Mouse (Mus musculus) heart, embryonic 14.5 days (tissue): ENCODE data around the gene Hbb-bs. TPM values are rescaled to one million over a fixed set of nuclear protein-coding genes. Genes with fewer than 3 reads are reported as not detected.
"Not testable (repeated sequence)": the region's sequence is repeated elsewhere in the genome, so short reads cannot be mapped to it uniquely, and the experiment has no call there.

Source experiments
- ATAC-seq: fragments of 200-750 bp; cut with Nextera tagmentation; 2 replicates; pipeline ENCODE4 v1.8.0; 2017; ENCODE audit warnings: low read depth, moderate TSS enrichment; ENCODE audit not compliant: insufficient number of reproducible peaks, insufficient read depth, low FRiP score
- H3K27ac ChIP-seq, 2 experiments: fragments of 200-500 bp in 1 of 2; fragments of 300-500 bp in 1 of 2; sonication (generic) in 1 of 2; replicated peaks in 1 of 2; 2 replicates each; pipeline ENCODE4 v1.5.1; 2012 to 2014; ENCODE audit warnings: low read depth in 2 of 2, low read length in 2 of 2, control low read depth in 1 of 2, mild to moderate bottlenecking in 1 of 2, mixed read lengths in 1 of 2; ENCODE audit not compliant: control insufficient read depth in 1 of 2, insufficient read depth in 1 of 2
- H3K27me3 ChIP-seq: fragments of 300-500 bp; sonication (generic); 2 replicates; pipeline ENCODE4 v1.6.1; 2014; ENCODE audit warnings: mild to moderate bottlenecking, low read length, control low read depth; ENCODE audit not compliant: control insufficient read depth, insufficient read depth
- H3K36me3 ChIP-seq: fragments of 300-500 bp; sonication (generic); 2 replicates; pipeline ENCODE4 v1.6.1; 2014; ENCODE audit warnings: mild to moderate bottlenecking, control low read depth, low read length, mixed read lengths; ENCODE audit not compliant: control insufficient read depth, insufficient read depth
- H3K4me1 ChIP-seq, 2 experiments: fragments of 200-500 bp in 1 of 2; fragments of 300-500 bp in 1 of 2; sonication (generic) in 1 of 2; 2 replicates each; pipeline ENCODE4 v1.6.1; 2012 to 2014; ENCODE audit warnings: low read length in 2 of 2, control low read depth in 1 of 2, mixed read lengths in 1 of 2; ENCODE audit not compliant: control insufficient read depth in 2 of 2, insufficient read depth in 2 of 2
- H3K4me2 ChIP-seq: fragments of 300-500 bp; sonication (generic); 2 replicates; pipeline ENCODE4 v1.6.1; 2014; ENCODE audit warnings: mild to moderate bottlenecking, low read length
- H3K4me3 ChIP-seq, 2 experiments: fragments of 200-500 bp in 1 of 2; fragments of 300-500 bp in 1 of 2; sonication (generic) in 1 of 2; 2 replicates each; pipeline ENCODE4 v1.5.1; 2012 to 2014; ENCODE audit warnings: low read length in 2 of 2, mild to moderate bottlenecking in 2 of 2, control low read depth in 1 of 2, low read depth in 1 of 2, moderate library complexity in 1 of 2; ENCODE audit not compliant: control insufficient read depth in 1 of 2, insufficient read depth in 1 of 2
- H3K9ac ChIP-seq: fragments of 300-500 bp; sonication (generic); 2 replicates; pipeline ENCODE4 v1.6.1; 2014; ENCODE audit warnings: mild to moderate bottlenecking, low read length
- H3K9me3 ChIP-seq: fragments of 300-500 bp; sonication (generic); 2 replicates; pipeline ENCODE4 v1.6.1; 2016; ENCODE audit warnings: low read length, control low read depth; ENCODE audit not compliant: control insufficient read depth
- WGBS: fragments of 180-500 bp; shearing (Covaris S2); extraction: QIAGEN DNeasy Blood & Tissue Kit; methylation state at CpG from one replicate; pipeline ENCODE4 v1.1.7; 2014; 5-methylcytosine and 5-hydroxymethylcytosine counted together
- polyA plus RNA-seq: library from polyadenylated mRNA; unstranded; fragments of >200 nt; fragmentation: Nextera tagmentation; extraction: Ambion mirVana; gene quantifications from 2 replicates; pipeline ENCODE4 v1.2.1, GENCODE M21; 2014

The Hbb-bs gene
- polyA plus RNA-seq, 1 experiment from 2014 or later: 11,662 TPM

GRCm38 (mm10) chr7:103792669-103793388 is 35.1 kb downstream of the Hbb-bs start:
- 15% methylated on average over 4 of the region's 4 CpGs for WGBS
- no peaks in the 10 kb centered on the region for H3K36me3 ChIP-seq

DNA sequence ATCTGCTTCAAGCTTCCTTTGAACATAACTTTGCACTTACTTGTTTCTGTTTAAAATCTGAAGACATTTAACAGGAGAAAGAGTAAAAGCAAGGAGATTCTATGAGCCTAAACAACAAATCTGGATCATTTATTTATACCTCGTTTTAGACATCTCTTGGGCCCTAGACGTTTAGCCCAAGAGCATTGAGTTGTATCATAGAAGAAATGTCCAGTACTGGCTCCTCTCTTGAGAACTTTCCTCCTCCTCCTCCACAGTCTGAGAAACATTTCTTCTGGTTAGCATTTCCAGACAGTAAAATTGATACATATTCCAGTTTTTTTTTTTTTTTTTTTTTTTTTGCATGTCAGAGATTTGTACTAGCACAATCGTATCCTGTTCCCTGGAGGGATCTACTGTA is 36.2 kb downstream of the Hbb-bs start, which contains the start of gene Olfr67:
Olfr67 (minus strand) TSS at position 101 of the 400 bp plus-strand sequence.
- H3K27me3 ChIP-seq: no peaks in the 10 kb centered on the region
- H3K9me3 ChIP-seq: no peaks in the 10 kb centered on the region
- H3K4me2 ChIP-seq: no peak within 1 kb of the TSS
- 76% methylated on average over 3 of the region's 3 CpGs for WGBS
- H3K9ac ChIP-seq: no peak within 1 kb of the TSS
- no peaks in the 10 kb centered on the region for H3K36me3 ChIP-seq
- ATAC-seq: no peak
- H3K27ac ChIP-seq: no peak within 1 kb of the TSS
- H3K4me3 ChIP-seq: no peak within 1 kb of the TSS
- H3K4me1 ChIP-seq: no peaks in the 10 kb centered on the region

More at GRCm38 (mm10) chr7:103792669-103793388, 35.1 kb downstream of the Hbb-bs start:
- Histone ChIP-seq H3K9me3 (no peaks in the 10 kb centered on the region), H3K4me3 (no peak overlapping the region), H3K27me3 (no peaks in the 10 kb centered on the region), H3K9ac (no peak overlapping the region), H3K27ac (no peak overlapping the region), H3K4me1 (no peaks in the 10 kb centered on the region), H3K4me2 (no peak overlapping the region)
- no peak for ATAC-seq

DNA sequence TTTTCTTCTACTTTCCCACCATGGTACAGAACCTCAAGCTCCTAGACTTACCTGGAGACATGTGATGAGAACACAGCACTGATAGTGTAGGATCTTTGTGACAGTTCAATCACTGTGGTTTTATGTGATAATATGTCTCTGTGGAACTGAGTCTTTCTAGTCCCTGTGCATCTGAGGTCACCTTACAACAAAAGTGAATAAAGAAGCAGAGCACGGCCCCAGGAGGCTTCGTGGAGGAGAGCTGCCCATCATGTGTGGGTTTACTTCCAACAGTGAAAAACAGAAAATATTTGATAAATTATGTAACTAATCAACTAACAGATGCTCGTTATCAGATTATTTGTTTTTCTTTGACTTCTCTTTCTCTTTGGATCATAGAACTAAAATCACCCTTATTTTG is 48.3 kb downstream of the Hbb-bs start, which contains the start of gene Olfr68:
Olfr68 (minus strand) TSS at position 101 of the 400 bp plus-strand sequence.
- no peak for ATAC-seq
- no peak within 1 kb of the TSS for H3K4me3 ChIP-seq
- H3K4me2 ChIP-seq: no peak within 1 kb of the TSS
- H3K27ac ChIP-seq: no peak within 1 kb of the TSS
- no peaks in the 10 kb centered on the region for H3K27me3 ChIP-seq
- no peaks in the 10 kb centered on the region for H3K9me3 ChIP-seq
- no peak within 1 kb of the TSS for H3K9ac ChIP-seq
- H3K36me3 ChIP-seq: no peaks in the 10 kb centered on the region
- H3K4me1 ChIP-seq: no peaks in the 10 kb centered on the region
- WGBS: 71% methylated on average over 3 of the region's 3 CpGs

DNA sequence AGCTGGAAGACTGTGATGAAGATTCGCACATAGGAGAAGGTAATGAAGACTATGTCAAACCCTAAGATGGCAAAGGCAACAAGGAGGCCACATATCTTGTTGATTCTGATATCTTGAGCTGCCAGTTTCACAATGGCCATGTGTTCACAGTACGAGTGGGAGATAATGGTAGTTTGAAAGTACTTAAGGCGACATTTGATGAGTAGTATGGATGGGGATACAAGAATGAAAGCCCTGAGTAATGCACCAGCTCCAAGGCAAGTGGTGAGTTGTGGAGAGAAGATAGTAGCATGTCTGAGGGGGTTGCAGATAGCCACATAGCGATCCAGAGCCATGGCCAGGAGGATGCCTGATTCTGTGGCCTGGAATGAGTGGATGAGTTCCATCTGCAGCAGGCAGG is 50.2 kb downstream of the Hbb-bs start:
- H3K27ac ChIP-seq, H3K4me2 ChIP-seq, H3K9ac ChIP-seq, H3K36me3 ChIP-seq, H3K9me3 ChIP-seq, H3K4me1 ChIP-seq, H3K4me3 ChIP-seq, H3K27me3 ChIP-seq, ATAC-seq: not testable (repeated sequence)
- 49% methylated on average over 3 of the region's 4 CpGs for WGBS

Other genes starting within 250 kb of the Hbb-bs start
- gene Olfr618, start 238.0 kb downstream of the Hbb-bs start, polyA plus RNA-seq: not detected in 2 replicates
- gene Olfr619, start 227.5 kb downstream of the Hbb-bs start, polyA plus RNA-seq: not detected in 2 replicates
- gene Olfr620, start 215.6 kb downstream of the Hbb-bs start, polyA plus RNA-seq: not detected in 2 replicates
- not detected in 2 replicates for gene Olfr622, start 185.4 kb downstream of the Hbb-bs start, polyA plus RNA-seq
- not detected in 2 replicates for gene Olfr623, start 164.4 kb downstream of the Hbb-bs start, polyA plus RNA-seq
- gene Olfr624, start 156.9 kb downstream of the Hbb-bs start, polyA plus RNA-seq: 0.04 and 0.08 TPM in 2 replicates
- not detected in 2 replicates for gene Olfr625-ps1, start 145.4 kb downstream of the Hbb-bs start, polyA plus RNA-seq
- not detected in 2 replicates for gene Olfr243, start 113.4 kb downstream of the Hbb-bs start, polyA plus RNA-seq
- gene Olfr628, start 97.7 kb downstream of the Hbb-bs start, polyA plus RNA-seq: not detected in 2 replicates
- not detected in 2 replicates for gene Olfr629, start 83.2 kb downstream of the Hbb-bs start, polyA plus RNA-seq
- gene Olfr630, start 70.8 kb downstream of the Hbb-bs start, polyA plus RNA-seq: not detected in 2 replicates
- not detected in 2 replicates for gene Olfr69, start 56.5 kb downstream of the Hbb-bs start, polyA plus RNA-seq
- gene Olfr68, start 48.4 kb downstream of the Hbb-bs start, polyA plus RNA-seq: not detected in 2 replicates
- gene Olfr67, start 36.3 kb downstream of the Hbb-bs start, polyA plus RNA-seq: not detected in 2 replicates
- 4,945 and 8,964 TPM in 2 replicates for gene Hbb-bt, start 14.1 kb downstream of the Hbb-bs start, polyA plus RNA-seq
- not detected in 2 replicates for gene Hbb-bh2, start 12.4 kb upstream of the Hbb-bs start, polyA plus RNA-seq
- 15.5 and 17.8 TPM in 2 replicates for gene Hbb-bh1, start 15.1 kb upstream of the Hbb-bs start, polyA plus RNA-seq
- 2,227 and 2,640 TPM in 2 replicates for gene Hbb-y, start 25.1 kb upstream of the Hbb-bs start, polyA plus RNA-seq
- gene Olfr66, start 58.2 kb upstream of the Hbb-bs start, polyA plus RNA-seq: not detected in 2 replicates
- gene Olfr64, start 66.4 kb upstream of the Hbb-bs start, polyA plus RNA-seq: not detected in 2 replicates
- not detected in 2 replicates for gene Olfr65, start 75.4 kb upstream of the Hbb-bs start, polyA plus RNA-seq
- gene Olfr631, start 100.7 kb upstream of the Hbb-bs start, polyA plus RNA-seq: not detected in 2 replicates
- not detected in 2 replicates for gene Olfr632, start 106.3 kb upstream of the Hbb-bs start, polyA plus RNA-seq
- not detected in 2 replicates for gene Olfr633, start 116.3 kb upstream of the Hbb-bs start, polyA plus RNA-seq
- gene Olfr635, start 143.1 kb upstream of the Hbb-bs start, polyA plus RNA-seq: not detected in 2 replicates
- not detected in 2 replicates for gene Olfr638, start 170.7 kb upstream of the Hbb-bs start, polyA plus RNA-seq
- gene Olfr639, start 189.2 kb upstream of the Hbb-bs start, polyA plus RNA-seq: 0.03 TPM in 1 of 2 replicates, not detected in the other
- not detected in 2 replicates for gene Olfr640, start 197.5 kb upstream of the Hbb-bs start, polyA plus RNA-seq
- gene Olfr641, start 207.3 kb upstream of the Hbb-bs start, polyA plus RNA-seq: not detected in 2 replicates
- not detected in 2 replicates for gene Olfr642, start 224.6 kb upstream of the Hbb-bs start, polyA plus RNA-seq
- not detected in 2 replicates for gene 4930516K23Rik, start 233.3 kb upstream of the Hbb-bs start, polyA plus RNA-seq
- not detected in 2 replicates for gene Olfr644, start 243.8 kb upstream of the Hbb-bs start, polyA plus RNA-seq